Mouse (Mus musculus) urinary bladder, postnatal 25 days (tissue): ENCODE measurements around the gene Dnajc6.

Experiments
- DNase-seq: peaks from one replicate; pipeline ENCODE4 v3.0.0; 2022; ENCODE audit warnings: low spot score

Dnajc6 gene

GRCm38 (mm10) chr4:101569076-101569475 is 72.6 kb downstream of the Dnajc6 start:
- no peak for DNase-seq

DNA sequence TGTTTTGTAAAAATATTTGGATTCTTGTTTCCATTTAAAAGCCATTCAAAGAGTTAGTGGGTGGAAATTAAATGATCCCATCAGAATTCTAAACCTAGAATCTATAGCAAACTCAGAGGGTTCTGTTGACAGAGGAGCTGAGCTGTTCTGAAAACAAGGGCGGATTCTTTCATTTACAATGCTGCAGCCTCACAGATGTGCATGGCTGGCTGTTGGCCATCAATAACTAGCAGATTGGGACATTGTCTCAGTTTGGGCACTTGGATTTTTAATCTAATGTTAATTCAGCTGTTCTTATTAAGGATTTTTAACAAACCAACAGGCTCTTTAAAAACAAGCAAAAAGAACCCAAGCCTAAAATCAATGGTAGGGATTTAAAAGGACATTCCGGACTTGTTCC is 75.7 kb downstream of the Dnajc6 start:
- no peak for DNase-seq

GRCm38 (mm10) chr4:101575307-101575706 is 78.9 kb downstream of the Dnajc6 start:
- DNase-seq, result no peak

GRCm38 (mm10) chr4:101578720-101579119 is 82.3 kb downstream of the Dnajc6 start:
- no peak for DNase-seq

DNA sequence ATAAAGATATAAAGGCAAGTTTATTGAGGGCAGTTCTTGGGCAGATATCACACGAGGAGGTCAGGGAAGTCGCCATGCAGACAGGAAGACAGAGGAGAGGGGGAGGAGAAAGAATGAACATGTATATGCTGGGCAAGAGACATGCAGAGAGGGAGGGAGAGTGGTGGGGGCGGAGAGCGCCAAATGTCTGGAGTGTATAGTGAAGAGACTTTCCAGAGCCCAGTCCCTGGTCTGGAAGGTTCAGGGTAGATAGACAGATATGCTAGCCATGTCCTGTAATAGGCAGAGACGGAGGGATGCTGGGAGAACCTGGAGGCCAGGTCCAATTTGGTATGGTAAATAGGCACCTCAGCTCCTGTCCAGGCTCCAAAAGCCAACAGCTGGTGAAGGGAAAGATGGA is 83.1 kb downstream of the Dnajc6 start:
- DNase-seq, result no peak

DNA sequence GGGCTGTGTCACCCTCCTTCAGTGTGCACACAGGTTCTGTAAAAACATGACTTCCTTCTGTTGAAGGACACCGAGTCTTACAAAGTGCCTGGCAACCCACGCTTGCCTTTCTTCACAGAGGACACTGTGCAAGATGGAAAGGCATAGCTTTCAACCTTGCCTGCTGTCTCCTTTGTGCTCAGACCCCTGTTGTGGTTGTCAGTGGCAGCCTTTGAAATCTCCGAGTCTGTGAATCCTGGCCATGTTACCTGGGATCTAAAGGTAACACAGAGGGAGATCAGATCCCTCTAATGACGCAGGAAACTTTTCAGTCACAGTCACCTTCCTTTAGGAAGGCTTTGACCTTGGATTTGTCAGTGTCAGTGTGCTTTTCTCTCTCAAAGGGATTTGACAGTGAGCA is 84.7 kb downstream of the Dnajc6 start:
- DNase-seq, result no peak

GRCm38 (mm10) chr4:101582882-101583281 is 86.4 kb downstream of the Dnajc6 start:
- DNase-seq, result no peak

- DNase-seq, result no peak
Measured at GRCm38 (mm10) chr4:101584524-101585454, 88.3 kb downstream of the Dnajc6 start.

- DNase-seq, result no peak
Measured at GRCm38 (mm10) chr4:101585455-101586184, 89.2 kb downstream of the Dnajc6 start.

GRCm38 (mm10) chr4:101588932-101589331 is 92.5 kb downstream of the Dnajc6 start:
- DNase-seq, result no peak

DNA sequence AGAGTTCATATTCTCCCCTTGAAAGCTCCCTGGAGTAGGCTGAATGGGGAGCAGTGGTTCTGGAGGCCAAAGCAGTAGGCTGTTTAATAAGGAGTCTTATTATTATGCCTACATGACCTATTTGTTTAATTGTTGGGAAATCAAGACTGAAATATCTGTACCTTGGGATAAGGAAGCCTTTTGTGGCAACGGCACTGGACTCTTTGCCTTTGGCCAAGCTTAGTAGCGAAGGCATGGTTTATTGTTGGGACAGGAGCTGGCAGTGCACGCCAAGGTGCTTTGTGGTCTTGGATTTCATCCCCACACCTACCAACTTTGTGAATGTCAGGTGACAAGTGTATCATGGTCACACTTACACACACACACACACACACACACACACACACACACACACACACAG is 93.3 kb downstream of the Dnajc6 start:
- DNase-seq, result no peak

DNA sequence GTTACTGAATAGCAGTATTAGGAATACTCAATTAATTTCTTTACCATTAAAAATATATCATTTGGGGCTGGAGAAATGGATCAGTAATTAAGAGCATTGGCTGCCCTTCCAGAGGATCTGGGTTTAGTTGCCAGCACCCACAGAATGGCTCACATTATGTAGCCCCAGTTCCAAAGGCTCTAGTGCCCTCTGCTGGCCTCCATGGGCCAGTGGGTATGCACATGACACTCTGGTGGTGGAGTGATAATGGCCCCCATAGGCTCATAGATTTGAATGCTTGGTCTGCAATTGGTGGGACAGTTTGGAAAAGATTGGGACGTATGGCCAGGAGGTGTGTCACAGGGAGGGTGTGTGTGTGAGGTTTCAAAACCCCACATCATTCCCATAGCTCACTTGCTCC is 95.0 kb downstream of the Dnajc6 start:
- DNase-seq, result no peak

GRCm38 (mm10) chr4:101592466-101592865 is 96.0 kb downstream of the Dnajc6 start:
- no peak for DNase-seq

DNA sequence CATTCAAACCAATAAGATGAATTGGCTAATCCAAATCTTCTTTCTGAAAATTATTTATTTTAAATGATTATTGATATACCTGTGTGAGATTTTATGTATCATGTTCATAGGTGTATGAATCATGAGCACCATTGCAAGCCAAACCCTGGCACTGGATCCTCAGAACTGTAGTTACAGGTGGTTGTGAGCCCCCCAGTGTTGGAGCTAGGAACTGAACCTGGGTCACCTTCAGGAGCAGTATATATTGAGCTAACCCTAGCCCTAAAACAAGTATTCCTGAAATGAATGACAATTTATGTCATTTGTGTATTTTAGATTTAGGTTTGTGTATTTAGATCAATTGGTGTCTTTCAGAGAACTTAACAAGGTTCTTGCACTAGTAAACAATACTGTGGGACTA is 105.3 kb downstream of the Dnajc6 start:
- DNase-seq, result no peak

DNA sequence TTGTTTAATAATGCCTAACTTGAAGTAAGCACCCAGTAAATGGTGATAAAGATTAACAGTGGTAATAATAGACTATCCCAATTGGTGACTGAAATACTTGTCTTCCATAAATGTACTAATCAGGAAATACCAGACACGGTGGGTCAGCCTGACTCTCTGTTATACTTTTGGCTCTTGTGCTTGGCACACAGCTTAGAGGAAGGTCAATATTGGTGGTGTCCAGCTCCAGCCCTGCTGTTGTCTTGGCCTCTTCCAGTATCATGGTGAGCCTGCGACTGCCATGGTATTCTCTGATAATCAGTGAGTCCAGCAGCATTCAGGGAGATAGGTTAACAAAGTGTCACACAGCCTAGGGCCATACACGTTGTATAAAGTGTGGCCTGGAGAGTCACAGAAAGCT is 107.2 kb downstream of the Dnajc6 start:
- DNase-seq, result no peak

DNA sequence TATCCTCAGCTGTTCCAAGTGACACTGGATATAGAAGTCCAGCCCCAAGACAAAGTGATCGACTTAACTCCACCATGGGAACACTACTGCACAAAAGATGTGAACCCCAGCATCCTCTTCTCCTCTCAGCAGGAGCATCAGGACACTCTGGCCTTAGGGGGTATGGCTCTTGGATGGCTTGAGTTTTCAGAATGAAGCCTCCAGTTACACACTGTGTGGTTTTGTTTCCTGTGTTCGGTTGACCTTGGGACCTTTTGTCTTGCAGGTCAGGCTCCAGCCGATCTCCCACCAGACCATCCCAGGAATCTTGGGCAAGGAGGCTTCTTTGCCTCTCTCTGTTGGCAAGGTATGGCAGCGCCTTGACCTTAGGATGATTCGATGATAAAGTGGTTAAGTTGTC is 120.1 kb downstream of the Dnajc6 start:
- DNase-seq, result no peak

- DNase-seq, result no peak
Measured at GRCm38 (mm10) chr4:101617742-101618141, 121.3 kb downstream of the Dnajc6 start.

DNA sequence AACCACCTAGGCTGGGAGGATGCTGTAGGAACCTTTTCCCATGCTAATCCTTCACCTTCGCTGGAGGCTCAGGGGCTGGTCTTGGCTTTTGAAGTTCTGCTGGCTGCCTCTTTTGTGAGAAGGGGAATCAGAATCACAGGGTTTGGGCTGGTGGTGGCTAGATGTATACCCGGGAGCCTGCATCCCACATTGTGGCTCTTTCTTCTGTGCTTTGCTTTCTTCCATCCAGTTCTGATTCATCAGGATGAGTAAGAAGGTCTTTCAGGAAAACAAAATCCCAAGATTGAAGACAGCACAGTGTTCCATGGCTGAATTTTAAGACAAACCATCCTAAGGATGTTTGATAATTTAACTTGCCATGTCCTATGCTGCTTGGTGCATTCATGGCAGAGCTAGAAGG is 123.8 kb downstream of the Dnajc6 start:
- no peak for DNase-seq

- no peak for DNase-seq
Measured at GRCm38 (mm10) chr4:101621241-101621640, 124.8 kb downstream of the Dnajc6 start.

DNA sequence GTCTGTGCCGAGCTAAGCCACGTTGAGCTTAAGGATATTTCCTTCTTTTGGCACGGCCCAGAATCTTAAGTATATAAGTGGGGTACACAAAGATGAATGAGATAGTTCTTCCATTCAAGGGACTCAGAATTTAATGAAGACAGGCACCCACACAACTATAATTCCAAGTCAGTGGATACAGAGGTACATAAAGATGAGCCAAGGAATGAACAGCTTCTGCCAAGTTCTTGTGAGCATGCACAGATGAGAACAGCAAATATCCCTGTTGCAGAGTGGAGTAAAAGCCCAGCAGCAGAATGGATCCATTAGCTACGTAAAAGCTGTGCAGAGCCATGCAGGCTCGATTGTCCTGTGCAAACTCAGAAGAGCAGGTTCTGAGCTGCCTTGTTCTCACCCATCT is 128.8 kb downstream of the Dnajc6 start:
- no peak for DNase-seq

- no peak for DNase-seq
Measured at GRCm38 (mm10) chr4:101635596-101635995, 139.1 kb downstream of the Dnajc6 start.

GRCm38 (mm10) chr4:101637472-101637871 is 141.0 kb downstream of the Dnajc6 start:
- no peak for DNase-seq

DNA sequence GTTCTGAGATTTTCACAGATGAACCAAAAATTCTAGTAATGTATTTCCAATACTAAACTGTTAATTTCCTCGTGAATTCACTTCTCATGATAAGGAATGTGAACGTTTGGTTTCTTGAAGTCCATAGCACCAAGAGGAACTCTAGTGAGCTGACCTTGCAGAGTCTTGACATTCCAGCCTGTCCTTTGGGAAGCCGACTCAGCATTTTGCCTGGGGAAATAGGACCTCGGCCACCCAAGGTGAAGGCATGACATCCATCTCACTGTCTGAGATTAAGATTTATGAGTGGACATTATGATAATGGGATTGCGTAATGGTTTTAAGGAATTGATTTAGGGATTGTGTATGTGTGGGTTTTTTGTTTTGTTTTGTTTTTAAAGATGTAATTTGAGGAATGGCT is 144.2 kb downstream of the Dnajc6 start:
- no peak for DNase-seq
